Mouse (Mus musculus) hindbrain, embryonic 15.5 days (tissue): ENCODE data around the gene Nrxn2. TPM values are rescaled to one million over a fixed set of nuclear protein-coding genes. Genes with fewer than 3 reads are reported as not detected.

Source experiments
- ATAC-seq: fragments of 200-750 bp; cut with Nextera tagmentation; 2 replicates; pipeline ENCODE4 v1.8.0; 2017; ENCODE audit warnings: low read depth, moderate number of reproducible peaks, moderate TSS enrichment; ENCODE audit not compliant: low FRiP score
- H3K27ac ChIP-seq: fragments of 300-500 bp; sonication (generic); replicated peaks from 2 replicates; pipeline ENCODE4 v1.5.1; 2015; ENCODE audit warnings: mild to moderate bottlenecking, inconsistent platforms
- H3K27me3 ChIP-seq: fragments of 300-500 bp; sonication (generic); 2 replicates; pipeline ENCODE4 v1.6.1; 2015; ENCODE audit warnings: control low read depth, inconsistent platforms
- H3K36me3 ChIP-seq: fragments of 300-500 bp; sonication (generic); 2 replicates; pipeline ENCODE4 v1.6.1; 2015; ENCODE audit warnings: control low read depth, inconsistent platforms
- H3K4me1 ChIP-seq: fragments of 300-500 bp; sonication (generic); replicated peaks from 2 replicates; pipeline ENCODE4 v1.6.1; 2015; ENCODE audit warnings: control low read depth, inconsistent platforms
- H3K4me2 ChIP-seq: fragments of 300-500 bp; sonication (generic); 2 replicates; pipeline ENCODE4 v1.6.1; 2015; ENCODE audit warnings: moderate library complexity, mild to moderate bottlenecking, inconsistent platforms
- H3K4me3 ChIP-seq: fragments of 300-500 bp; sonication (generic); 2 replicates; pipeline ENCODE4 v1.5.1; 2015; ENCODE audit warnings: mild to moderate bottlenecking, inconsistent platforms
- H3K9ac ChIP-seq: fragments of 300-500 bp; sonication (generic); 2 replicates; pipeline ENCODE4 v1.6.1; 2015; ENCODE audit warnings: inconsistent platforms
- H3K9me3 ChIP-seq: fragments of 300-500 bp; sonication (generic); 2 replicates; pipeline ENCODE4 v1.6.1; 2016; ENCODE audit warnings: control low read depth, inconsistent platforms
- WGBS: fragments of 180-500 bp; shearing (Covaris S2); methylation state at CpG from one replicate; pipeline ENCODE4 v1.1.7; 2015; 5-methylcytosine and 5-hydroxymethylcytosine counted together
- polyA plus RNA-seq: library from polyadenylated mRNA; unstranded; fragments of >200 nt; fragmentation: Nextera tagmentation; extraction: Ambion mirVana; gene quantifications from 2 replicates; pipeline ENCODE4 v1.2.1, GENCODE M21; 2015

The Nrxn2 gene
- polyA plus RNA-seq, 1 experiment from 2014 or later = 46.6 TPM

DNA sequence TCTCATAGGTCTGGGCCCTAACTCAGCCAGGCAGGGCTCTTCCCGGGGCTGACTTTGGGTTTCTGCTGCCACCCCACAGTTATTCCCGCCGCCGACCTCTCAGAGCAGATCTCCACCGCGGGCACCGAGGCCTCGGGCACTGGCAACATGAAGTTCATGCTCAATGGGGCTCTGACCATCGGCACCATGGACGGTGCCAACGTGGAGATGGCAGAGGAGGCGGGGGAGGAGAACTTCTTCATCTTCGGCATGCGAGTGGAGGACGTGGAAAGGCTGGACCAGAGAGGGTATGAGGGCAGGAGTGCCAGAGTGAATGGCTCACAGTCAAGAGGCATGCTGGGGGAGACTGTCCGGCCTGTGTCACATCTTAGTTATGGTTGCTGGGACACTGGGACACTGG, 24.9 kb upstream of the Nrxn2 start:
- no peak overlapping the region for H3K27ac ChIP-seq
- peaks cover 18% of the 10 kb centered on the region for H3K4me1 ChIP-seq
- 90% methylated on average over 16 of the region's 16 CpGs for WGBS

DNA sequence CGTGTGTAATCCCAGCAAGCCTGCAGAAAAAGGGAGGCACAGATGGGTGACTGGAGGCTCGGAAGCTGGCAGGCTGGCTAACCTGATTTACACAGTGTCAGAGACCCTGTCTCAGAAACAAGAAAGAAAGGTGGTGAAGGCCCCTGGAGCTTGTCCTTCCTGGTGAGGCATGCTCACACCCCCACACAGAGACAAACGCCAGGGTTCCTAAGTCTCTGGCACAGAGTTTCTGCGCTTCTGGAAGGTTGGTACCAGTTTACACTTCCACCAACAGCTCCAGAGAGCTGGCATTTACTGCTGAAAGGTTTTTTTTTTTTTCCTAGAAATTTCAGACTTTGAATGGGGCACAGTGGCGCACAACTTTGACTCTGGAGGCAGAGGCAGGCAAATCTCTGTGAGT, 22.3 kb upstream of the Nrxn2 start:
- Histone ChIP-seq H3K27me3 (no peaks in the 10 kb centered on the region), H3K4me2 (no peak overlapping the region), H3K36me3 (no peaks in the 10 kb centered on the region), H3K9ac (no peak overlapping the region), H3K27ac (no peak overlapping the region), H3K4me1 (peaks cover 32% of the 10 kb centered on the region), H3K9me3 (no peaks in the 10 kb centered on the region), H3K4me3 (no peak overlapping the region)
- WGBS = 88% methylated on average over 5 of the region's 5 CpGs
- no peak for ATAC-seq

More for the DNA sequence above, 24.9 kb upstream of the Nrxn2 start:
- H3K9ac ChIP-seq = no peak overlapping the region
- H3K4me2 ChIP-seq = no peak overlapping the region
- no peaks in the 10 kb centered on the region for H3K36me3 ChIP-seq
- H3K9me3 ChIP-seq = no peaks in the 10 kb centered on the region
- no peaks in the 10 kb centered on the region for H3K27me3 ChIP-seq
- H3K4me3 ChIP-seq = no peak overlapping the region
- ATAC-seq = no peak

DNA sequence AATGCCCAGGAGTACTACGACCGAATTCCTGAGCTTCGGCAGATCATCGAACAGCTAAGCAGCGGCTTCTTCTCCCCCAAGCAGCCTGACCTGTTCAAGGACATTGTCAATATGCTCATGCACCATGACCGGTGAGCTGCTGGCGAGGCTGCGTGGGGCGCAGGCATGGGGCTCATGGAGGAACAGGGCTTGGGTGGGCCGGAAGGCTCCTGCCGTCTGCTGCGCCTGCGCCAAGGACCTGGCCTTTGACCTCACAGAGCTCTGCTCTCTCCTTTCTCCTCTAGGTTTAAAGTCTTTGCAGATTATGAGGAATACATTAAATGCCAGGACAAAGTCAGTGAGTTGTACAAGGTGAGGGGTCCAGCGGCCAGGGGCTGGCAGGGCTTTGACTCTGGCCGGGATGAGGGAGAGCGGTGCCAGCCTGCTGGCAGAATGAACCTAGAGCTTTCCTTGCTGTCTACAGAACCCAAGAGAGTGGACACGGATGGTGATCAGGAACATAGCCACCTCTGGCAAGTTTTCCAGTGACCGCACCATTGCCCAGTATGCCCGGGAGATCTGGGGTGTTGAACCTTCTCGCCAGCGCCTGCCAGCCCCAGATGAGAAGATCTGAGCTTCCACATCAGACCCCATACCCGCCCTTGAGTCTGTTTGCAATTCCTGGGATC, 20.8 kb upstream of the Nrxn2 start:
- Histone ChIP-seq H3K4me2 (peak overlapping the region; percentile 99), H3K27me3 (0 out of 2 replicates have a peak, but pooled peaks cover 3% of the 10 kb centered on the region), H3K9ac (no peak overlapping the region), H3K27ac (0 out of 2 replicates have a peak overlapping the region, but pooled peaks have one; percentile 82), H3K9me3 (no peaks in the 10 kb centered on the region), H3K36me3 (no peaks in the 10 kb centered on the region), H3K4me3 (no peak overlapping the region; the same call in 1 of the 2 replicates), H3K4me1 (peaks cover 45% of the 10 kb centered on the region)
- ATAC-seq = no peak
- WGBS = 87% methylated on average over 22 of the region's 22 CpGs

GRCm38 (mm10) chr19:6398447-6399284, 19.9 kb upstream of the Nrxn2 start:
- H3K9ac ChIP-seq = peak overlapping the region; percentile 52
- H3K4me1 ChIP-seq = peaks cover 45% of the 10 kb centered on the region
- H3K9me3 ChIP-seq = no peaks in the 10 kb centered on the region
- H3K27me3 ChIP-seq = peaks cover 9% of the 10 kb centered on the region; the same call in 1 of the 2 replicates
- H3K27ac ChIP-seq = peak overlapping the region; percentile 82
- H3K4me3 ChIP-seq = peak overlapping the region; percentile 65
- H3K4me2 ChIP-seq = peak overlapping the region; percentile 99
- ATAC-seq = peak; percentile 76
- under 1% methylated on average over 39 of the region's 39 CpGs for WGBS
- no peaks in the 10 kb centered on the region for H3K36me3 ChIP-seq

DNA sequence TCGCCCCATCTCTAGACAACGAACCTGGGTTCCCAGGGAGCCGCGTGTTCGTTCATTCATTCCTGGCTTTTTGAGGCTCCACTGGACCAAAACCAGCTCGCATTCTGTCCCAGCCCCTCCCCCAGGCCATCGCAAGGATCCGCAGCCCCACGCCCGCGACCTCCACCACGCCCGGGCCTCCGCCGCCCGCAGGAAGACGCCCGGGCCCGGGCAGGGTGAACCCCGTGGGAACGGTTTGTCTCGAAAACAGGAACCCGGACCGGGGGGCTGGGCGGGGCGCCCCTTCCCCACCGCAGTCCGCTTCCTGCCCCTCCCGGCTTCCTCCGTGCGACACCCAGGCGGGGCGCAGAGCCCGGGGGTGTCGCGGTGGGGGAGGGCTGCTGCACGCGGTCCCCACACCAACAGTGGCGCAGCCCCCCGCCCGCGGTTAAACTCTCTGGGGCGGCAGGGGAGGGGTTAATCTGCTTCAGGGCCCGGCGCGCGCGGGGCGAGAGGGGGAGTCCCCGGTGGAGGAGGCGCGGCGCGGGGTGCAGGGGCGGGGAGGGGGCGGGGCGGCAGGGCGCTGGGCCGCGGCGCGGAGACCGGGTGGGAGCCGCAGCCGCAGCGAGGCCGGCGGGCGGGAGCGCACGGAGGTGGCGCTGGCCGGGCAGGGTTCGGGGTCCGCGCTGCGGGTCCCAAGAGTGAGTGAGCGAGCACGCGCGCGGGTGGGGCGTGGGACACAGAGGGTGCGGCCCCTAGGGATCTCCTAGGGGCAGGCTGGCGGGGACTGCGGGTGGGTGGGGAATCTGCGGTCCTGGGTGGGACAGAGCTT, 19.0 kb upstream of the Nrxn2 start, which contains the start of gene Rasgrp2:
Gene Rasgrp2 (plus strand): TSS at position 56 of the 811 bp plus-strand sequence.
- Histone ChIP-seq H3K9ac (peak within 1 kb of the TSS; percentile 52), H3K9me3 (no peaks in the 10 kb centered on the region), H3K4me1 (peaks cover 45% of the 10 kb centered on the region), H3K4me2 (peak within 1 kb of the TSS; percentile 99), H3K27ac (peak within 1 kb of the TSS; percentile 82), H3K4me3 (peak within 1 kb of the TSS; percentile 65), H3K36me3 (no peaks in the 10 kb centered on the region), H3K27me3 (peaks cover 12% of the 10 kb centered on the region; the same call in 1 of the 2 replicates)
- ATAC-seq = peak; percentile 24
- under 1% methylated on average over 62 of the region's 87 CpGs for WGBS

DNA sequence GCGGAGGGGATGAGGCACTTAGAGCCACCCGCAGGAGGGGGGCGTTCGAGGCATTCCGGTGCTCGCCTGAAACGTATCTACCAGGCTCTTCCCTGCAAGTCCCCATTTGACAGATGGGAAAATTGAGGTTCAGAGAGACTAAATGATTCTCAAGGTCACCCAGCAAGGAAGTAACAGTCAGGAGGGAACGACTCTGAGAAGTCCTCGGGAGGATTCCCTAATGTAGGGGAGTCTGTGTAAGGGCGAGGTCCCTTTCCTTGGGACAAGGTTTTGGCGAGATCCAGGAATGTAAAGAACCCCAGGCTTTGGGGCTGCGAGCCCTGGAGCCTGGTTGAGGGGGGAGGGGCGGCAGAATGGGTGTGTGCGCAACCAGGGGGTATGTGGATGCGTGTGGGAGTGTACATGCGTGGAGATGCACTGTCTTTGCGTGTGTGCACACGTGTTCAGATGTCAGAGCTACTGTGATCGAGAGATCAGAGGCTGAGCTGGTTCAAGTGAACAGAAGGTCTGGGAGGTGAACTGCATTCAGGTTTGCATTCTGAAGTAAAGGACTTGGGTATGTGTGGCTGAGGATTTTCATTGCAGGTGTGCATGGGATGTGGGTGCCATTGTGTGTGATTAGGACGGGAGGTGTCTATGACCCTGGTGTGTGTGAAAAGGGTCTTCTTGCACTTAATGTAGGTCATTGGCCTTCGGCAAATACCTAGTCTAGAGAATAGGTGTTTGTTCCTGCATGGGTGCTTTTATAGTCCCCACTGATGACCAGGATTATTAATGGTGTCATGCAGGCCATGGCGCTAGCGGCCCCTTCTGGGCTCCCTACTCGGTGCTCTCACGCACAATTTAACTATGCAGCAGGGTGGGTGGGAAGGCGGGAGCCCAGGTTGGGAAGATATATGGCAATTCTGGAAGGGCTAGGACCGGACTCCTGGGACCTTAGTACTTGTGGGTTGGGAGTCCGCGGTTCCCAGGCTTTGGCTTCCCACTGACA, 18.1 kb upstream of the Nrxn2 start:
- peak overlapping the region; percentile 99 for H3K4me2 ChIP-seq
- H3K9me3 ChIP-seq = no peaks in the 10 kb centered on the region
- peak overlapping the region; percentile 82 for H3K27ac ChIP-seq
- WGBS = 3% methylated on average over 29 of the region's 29 CpGs
- peak; percentile 35; the same call in 1 of the 2 replicates for ATAC-seq
- peak overlapping the region; percentile 52 for H3K9ac ChIP-seq
- H3K4me1 ChIP-seq = peaks cover 45% of the 10 kb centered on the region
- peaks cover 12% of the 10 kb centered on the region; the same call in 1 of the 2 replicates for H3K27me3 ChIP-seq
- no peaks in the 10 kb centered on the region for H3K36me3 ChIP-seq
- peak overlapping the region; percentile 65 for H3K4me3 ChIP-seq

DNA sequence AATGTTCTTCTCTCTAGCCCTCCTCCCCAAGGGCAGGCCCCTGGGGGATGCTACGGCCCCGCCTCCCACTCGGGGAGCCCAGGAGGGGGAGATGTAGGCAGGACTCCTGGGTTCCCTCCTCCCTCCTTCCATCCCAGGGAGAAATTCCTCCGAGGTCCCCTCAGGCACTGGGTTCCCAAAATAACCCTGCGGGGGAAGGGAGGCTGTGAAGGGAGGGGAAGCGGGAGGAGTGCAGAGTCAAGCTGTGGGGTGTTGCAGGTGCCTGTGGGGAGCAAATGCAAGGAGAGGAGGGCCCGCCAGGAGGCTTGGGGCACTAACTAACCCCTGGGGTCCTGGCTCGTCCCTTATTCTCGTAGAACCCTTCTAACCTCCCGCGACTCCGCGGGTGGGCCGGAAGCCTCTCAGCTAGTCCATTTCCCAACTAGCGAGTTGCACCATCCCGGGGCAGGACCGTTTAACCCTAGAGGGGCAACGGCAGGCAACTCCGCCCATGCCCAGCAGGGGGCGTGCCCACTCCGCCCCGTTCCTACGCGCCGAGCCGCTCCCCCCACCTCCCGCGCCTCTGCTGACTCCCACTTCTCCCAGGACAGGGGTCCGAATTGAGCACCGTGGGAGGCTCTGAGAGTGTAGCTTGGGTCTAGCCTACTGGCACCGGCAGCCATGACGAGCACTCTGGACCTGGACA, 17.3 kb upstream of the Nrxn2 start:
- no peaks in the 10 kb centered on the region for H3K36me3 ChIP-seq
- H3K4me1 ChIP-seq = peaks cover 45% of the 10 kb centered on the region
- no peak for ATAC-seq
- WGBS = under 1% methylated on average over 31 of the region's 32 CpGs
- H3K4me2 ChIP-seq = peak overlapping the region; percentile 99
- H3K27ac ChIP-seq = 0 out of 2 replicates have a peak overlapping the region, but pooled peaks have one; percentile 11
- H3K9me3 ChIP-seq = no peaks in the 10 kb centered on the region
- H3K27me3 ChIP-seq = peaks cover 12% of the 10 kb centered on the region; the same call in 1 of the 2 replicates
- peak overlapping the region; percentile 65 for H3K4me3 ChIP-seq
- peak overlapping the region; percentile 52 for H3K9ac ChIP-seq

DNA sequence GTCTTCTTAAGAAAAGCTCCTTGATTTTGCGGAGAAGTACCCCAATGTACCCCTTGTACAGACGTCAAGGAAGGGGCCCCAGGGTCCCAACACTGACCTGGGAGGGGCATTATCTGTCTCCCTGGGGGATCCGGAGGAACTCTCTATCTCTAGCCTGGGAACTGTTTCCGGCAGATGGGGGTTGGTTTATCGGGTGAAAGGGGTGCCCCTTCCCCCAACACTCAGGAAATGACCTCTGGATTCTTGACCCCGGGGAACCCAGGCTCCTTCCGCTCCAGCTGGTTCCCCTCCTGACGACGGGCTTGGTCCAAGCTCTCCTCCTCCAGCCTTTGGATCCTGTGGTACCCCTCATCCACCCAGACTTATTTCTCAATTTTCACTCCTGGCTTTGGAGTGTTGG, 16.6 kb upstream of the Nrxn2 start:
- H3K27ac ChIP-seq = no peak overlapping the region
- peaks cover 45% of the 10 kb centered on the region for H3K4me1 ChIP-seq
- 13% methylated on average over 9 of the region's 9 CpGs for WGBS
- peak overlapping the region; percentile 99 for H3K4me2 ChIP-seq
- H3K9ac ChIP-seq = peak overlapping the region; percentile 52
- H3K9me3 ChIP-seq = no peaks in the 10 kb centered on the region
- peaks cover 12% of the 10 kb centered on the region; the same call in 1 of the 2 replicates for H3K27me3 ChIP-seq
- H3K4me3 ChIP-seq = peak overlapping the region; percentile 65
- ATAC-seq = no peak
- no peaks in the 10 kb centered on the region for H3K36me3 ChIP-seq

DNA sequence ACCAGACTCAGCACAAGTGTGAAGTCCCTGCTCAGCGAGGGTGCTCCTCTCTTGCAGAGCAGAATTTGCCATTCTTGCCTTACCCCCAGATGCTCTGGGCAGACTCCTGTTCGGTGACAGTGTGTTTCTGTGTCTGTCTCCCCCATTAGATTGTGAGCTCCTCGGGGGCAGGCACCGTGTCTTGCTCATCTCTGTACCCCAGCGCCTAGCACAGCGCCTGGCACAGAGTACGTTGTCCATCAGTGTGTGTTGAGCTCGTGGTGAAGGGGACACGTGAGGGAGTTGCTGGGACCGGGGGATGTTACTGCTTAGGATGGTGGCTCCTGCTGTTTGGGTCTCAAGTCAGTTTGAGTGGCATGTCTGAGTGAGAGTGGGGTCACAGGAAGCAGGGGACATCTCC, 14.7 kb upstream of the Nrxn2 start:
- WGBS = 76% methylated on average over 10 of the region's 10 CpGs
- peaks cover 12% of the 10 kb centered on the region; the same call in 1 of the 2 replicates for H3K27me3 ChIP-seq
- peaks cover 36% of the 10 kb centered on the region for H3K4me1 ChIP-seq
- no peaks in the 10 kb centered on the region for H3K9me3 ChIP-seq
- H3K4me3 ChIP-seq = no peak overlapping the region
- no peak overlapping the region for H3K9ac ChIP-seq
- H3K4me2 ChIP-seq = no peak overlapping the region
- H3K36me3 ChIP-seq = 0 out of 2 replicates have a peak, but pooled peaks cover 3% of the 10 kb centered on the region
- no peak overlapping the region for H3K27ac ChIP-seq
- no peak for ATAC-seq

- Histone ChIP-seq H3K36me3 (0 out of 2 replicates have a peak, but pooled peaks cover 3% of the 10 kb centered on the region), H3K27me3 (peaks cover 12% of the 10 kb centered on the region; the same call in 1 of the 2 replicates), H3K4me3 (no peak overlapping the region), H3K9ac (no peak overlapping the region), H3K4me2 (no peak overlapping the region), H3K9me3 (no peaks in the 10 kb centered on the region), H3K4me1 (peaks cover 21% of the 10 kb centered on the region), H3K27ac (no peak overlapping the region)
- 65% methylated on average over 10 of the region's 10 CpGs for WGBS
- no peak for ATAC-seq
These were observed 13.1 kb upstream of the Nrxn2 start for GRCm38 (mm10) chr19:6405433-6405832.
